Mouse (Mus musculus): ENCODE data around the gene Trak1.
"Not testable (repeated sequence)": the region's sequence is repeated elsewhere in the genome, so short reads cannot be mapped to it uniquely, and the experiment has no call there.

The Trak1 gene

GRCm38 (mm10) chr9:121316621-121317405, 19.5 kb downstream of the Trak1 start:
- no peak for DNase-seq (ENCODE audit: low read depth in 2 of 2, low spot score in 2 of 2)

GRCm38 (mm10) chr9:121319323-121319966, 22.1 kb downstream of the Trak1 start:
- DNase-seq (ENCODE audit: low read depth in 2 of 2, low spot score in 2 of 2), result no peak

GRCm38 (mm10) chr9:121320433-121320832, 23.1 kb downstream of the Trak1 start:
- no peak for DNase-seq (ENCODE audit: low read depth in 2 of 2, low spot score in 2 of 2)

GRCm38 (mm10) chr9:121321118-121321517, 23.8 kb downstream of the Trak1 start:
- no peak for DNase-seq (ENCODE audit: low read depth in 2 of 2, low spot score in 2 of 2)

GRCm38 (mm10) chr9:121322034-121322433, 24.7 kb downstream of the Trak1 start:
- no peak for DNase-seq (ENCODE audit: low read depth in 2 of 2, low spot score in 2 of 2)

GRCm38 (mm10) chr9:121328342-121328741, 31.0 kb downstream of the Trak1 start:
- not testable (repeated sequence) for DNase-seq (ENCODE audit: low read depth in 2 of 2, low spot score in 2 of 2)

GRCm38 (mm10) chr9:121329181-121329580, 31.9 kb downstream of the Trak1 start:
- no peak for DNase-seq (ENCODE audit: low read depth in 2 of 2, low spot score in 2 of 2)

- DNase-seq (ENCODE audit: low read depth in 2 of 2, low spot score in 2 of 2), result no peak
These were observed 32.8 kb downstream of the Trak1 start for GRCm38 (mm10) chr9:121330065-121330464.

GRCm38 (mm10) chr9:121331438-121331837, 34.1 kb downstream of the Trak1 start:
- no peak for DNase-seq (ENCODE audit: low read depth in 2 of 2, low spot score in 2 of 2)

- no peak for DNase-seq (ENCODE audit: low read depth in 2 of 2, low spot score in 2 of 2)
These were observed 34.8 kb downstream of the Trak1 start for GRCm38 (mm10) chr9:121331878-121332630.

GRCm38 (mm10) chr9:121333559-121333958, 36.3 kb downstream of the Trak1 start:
- no peak for DNase-seq (ENCODE audit: low read depth in 2 of 2, low spot score in 2 of 2)

- no peak for DNase-seq (ENCODE audit: low read depth in 2 of 2, low spot score in 2 of 2)
These were observed 37.1 kb downstream of the Trak1 start for GRCm38 (mm10) chr9:121334311-121334851.

GRCm38 (mm10) chr9:121335568-121335967, 38.3 kb downstream of the Trak1 start:
- DNase-seq (ENCODE audit: low read depth in 2 of 2, low spot score in 2 of 2), result no peak

- no peak for DNase-seq (ENCODE audit: low read depth in 2 of 2, low spot score in 2 of 2)
These were observed 39.1 kb downstream of the Trak1 start for GRCm38 (mm10) chr9:121336324-121336946.

- DNase-seq (ENCODE audit: low read depth in 2 of 2, low spot score in 2 of 2), result no peak
These were observed 40.1 kb downstream of the Trak1 start for GRCm38 (mm10) chr9:121337216-121337937.

GRCm38 (mm10) chr9:121337938-121338289, 40.6 kb downstream of the Trak1 start:
- DNase-seq (ENCODE audit: low read depth in 2 of 2, low spot score in 2 of 2), result no peak

GRCm38 (mm10) chr9:121341832-121342231, 44.5 kb downstream of the Trak1 start:
- DNase-seq (ENCODE audit: low read depth in 2 of 2, low spot score in 2 of 2), result no peak

GRCm38 (mm10) chr9:121342510-121343110, 45.3 kb downstream of the Trak1 start:
- DNase-seq (ENCODE audit: low read depth in 2 of 2, low spot score in 2 of 2), result no peak

- DNase-seq (ENCODE audit: low read depth in 2 of 2, low spot score in 2 of 2), result no peak
These were observed 46.0 kb downstream of the Trak1 start for GRCm38 (mm10) chr9:121343122-121343876.

Data from CD8-positive naive resting alpha-beta T cell, adult 2 months (primary cell).